Mouse (Mus musculus) hindbrain, postnatal 0 days (tissue): Measurements from ENCODE around the gene Timm29. TPM values are rescaled to one million over a fixed set of nuclear protein-coding genes. Genes with fewer than 3 reads are reported as not detected.

Source experiments
- ATAC-seq: fragments of 200-750 bp; cut with Nextera tagmentation; 2 replicates; pipeline ENCODE4 v1.8.0; 2017; ENCODE audit warnings: mild to moderate bottlenecking, moderate TSS enrichment, moderate library complexity
- DNase-seq: peaks from one replicate; pipeline ENCODE4 v3.0.0-alpha.2; 2015; ENCODE audit warnings: low spot score
- H3K27ac ChIP-seq: fragments of 300-500 bp; sonication (generic); 2 replicates; pipeline ENCODE4 v1.5.1; 2014; ENCODE audit warnings: mild to moderate bottlenecking
- H3K27me3 ChIP-seq: fragments of 300-500 bp; sonication (generic); 2 replicates; pipeline ENCODE4 v1.6.1; 2014; ENCODE audit warnings: low read length, mixed read lengths; ENCODE audit not compliant: insufficient read depth
- H3K36me3 ChIP-seq: fragments of 300-500 bp; sonication (generic); 2 replicates; pipeline ENCODE4 v1.6.1; 2014; ENCODE audit warnings: low read length, mixed read lengths; ENCODE audit not compliant: insufficient read depth
- H3K4me1 ChIP-seq: fragments of 300-500 bp; sonication (generic); 2 replicates; pipeline ENCODE4 v1.6.1; 2014; ENCODE audit warnings: antibody characterized with exemption, low read length, mixed read lengths; ENCODE audit not compliant: insufficient read depth
- H3K4me2 ChIP-seq: fragments of 300-500 bp; sonication (generic); 2 replicates; pipeline ENCODE4 v1.6.1; 2014; ENCODE audit warnings: low read depth, mild to moderate bottlenecking, low read length, moderate library complexity, mixed read lengths
- H3K4me3 ChIP-seq: fragments of 300-500 bp; sonication (generic); 2 replicates; pipeline ENCODE4 v1.5.1; 2014; ENCODE audit warnings: low read length
- H3K9ac ChIP-seq: fragments of 300-500 bp; sonication (generic); replicated peaks from 2 replicates; pipeline ENCODE4 v1.6.1; 2014; ENCODE audit warnings: mild to moderate bottlenecking, low read length, moderate library complexity, mixed read lengths
- H3K9me3 ChIP-seq: fragments of 300-500 bp; sonication (generic); 2 replicates; pipeline ENCODE4 v1.6.1; 2016; ENCODE audit warnings: low read length, mixed read lengths
- CTCF ChIP-seq: IDR thresholded peaks from 2 replicates; pipeline ENCODE4 v1.5.1; 2016; ENCODE audit warnings: antibody characterized with exemption, control low read depth, low read depth
- WGBS: fragments of 180-500 bp; shearing (Covaris S2); extraction: QIAGEN DNeasy Blood & Tissue Kit; methylation state at CpG from one replicate; pipeline ENCODE4 v1.1.7; 2014; 5-methylcytosine and 5-hydroxymethylcytosine counted together
- polyA plus RNA-seq: library from polyadenylated mRNA; unstranded; fragments of >200 nt; fragmentation: Nextera tagmentation; extraction: Ambion mirVana; gene quantifications from 2 replicates; pipeline ENCODE4 v1.2.1, GENCODE M21; 2015
- total RNA-seq: library from RNA; depleted of rRNA; stranded (reverse); fragments of >200 nt; gene quantifications from 2 replicates; pipeline ENCODE4 v1.2.3, GENCODE M21; 2014

The Timm29 gene
- total and polyA plus RNA-seq, 2 experiments from 2014 or later, result 51.5 to 63.3 TPM

- DNase-seq (no peak), ATAC-seq (no peak)
- TF ChIP-seq CTCF, result no peak; the same call in 1 of the 2 replicates
- Histone ChIP-seq H3K4me3 (peak overlapping the region; percentile 73), H3K4me1 (peaks cover 11% of the 10 kb centered on the region; the same call in 1 of the 2 replicates), H3K4me2 (peak overlapping the region; percentile 68), H3K9ac (peak overlapping the region; percentile 70), H3K36me3 (no peaks in the 10 kb centered on the region), H3K27ac (peak overlapping the region; percentile 96), H3K27me3 (no peaks in the 10 kb centered on the region), H3K9me3 (no peaks in the 10 kb centered on the region)
- WGBS, result 76% methylated on average over 15 of the region's 15 CpGs
Measured at GRCm38 (mm10) chr9:21614864-21615616, 22.5 kb downstream of the Timm29 start.

- Histone ChIP-seq H3K9me3 (no peaks in the 10 kb centered on the region), H3K27me3 (no peaks in the 10 kb centered on the region), H3K9ac (peak within 1 kb of the TSS; percentile 81), H3K36me3 (no peaks in the 10 kb centered on the region), H3K4me3 (peak within 1 kb of the TSS; percentile 73), H3K4me1 (peaks cover 11% of the 10 kb centered on the region; the same call in 1 of the 2 replicates), H3K27ac (peak within 1 kb of the TSS; percentile 96), H3K4me2 (peak within 1 kb of the TSS; percentile 68)
- ATAC-seq (peak; percentile 95), DNase-seq (peak; percentile 100)
- WGBS, result under 1% methylated on average over 43 of the region's 45 CpGs
- TF ChIP-seq CTCF, result no peak
Measured at GRCm38 (mm10) chr9:21615617-21616231, 23.2 kb downstream of the Timm29 start, which contains the start of gene Smarca4. Gene Smarca4, plus strand, starts transcription at chr9:21616169.

- H3K27me3 ChIP-seq, result no peaks in the 10 kb centered on the region
- no peaks in the 10 kb centered on the region for H3K36me3 ChIP-seq
- H3K9me3 ChIP-seq, result no peaks in the 10 kb centered on the region
- peak overlapping the region; percentile 81 for H3K9ac ChIP-seq
- DNase-seq (peak; percentile 93), ATAC-seq (peak; percentile 81)
- no peak for TF ChIP-seq CTCF
- H3K27ac ChIP-seq, result peak overlapping the region; percentile 96
- H3K4me2 ChIP-seq, result peak overlapping the region; percentile 58
- peaks cover 11% of the 10 kb centered on the region; the same call in 1 of the 2 replicates for H3K4me1 ChIP-seq
- under 1% methylated on average over 51 of the region's 57 CpGs for WGBS
- H3K4me3 ChIP-seq, result peak overlapping the region; percentile 73
Measured at GRCm38 (mm10) chr9:21616232-21616781, 23.8 kb downstream of the Timm29 start.

DNA sequence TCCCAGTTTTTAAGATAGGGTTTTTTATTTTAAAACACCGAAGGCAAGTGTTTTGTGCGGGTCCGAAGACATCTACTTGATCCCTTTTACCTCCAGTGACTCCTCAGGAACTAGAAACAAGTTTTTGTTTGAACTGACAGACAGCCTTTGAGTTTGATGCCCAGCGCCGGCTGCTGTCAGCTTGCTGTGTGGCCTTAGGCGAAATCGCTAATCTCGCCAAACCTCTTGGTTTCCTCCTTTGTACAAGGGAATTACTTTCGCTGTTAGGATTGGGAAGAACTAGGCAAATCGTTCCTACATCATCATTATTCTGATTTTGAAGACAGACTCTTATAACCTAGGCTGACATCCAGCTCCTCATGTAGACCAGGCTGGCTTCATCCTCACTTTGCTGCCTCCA lies 24.5 kb downstream of the Timm29 start:
- Histone ChIP-seq H3K27me3 (no peaks in the 10 kb centered on the region), H3K9me3 (no peaks in the 10 kb centered on the region), H3K27ac (peak overlapping the region; percentile 96), H3K4me3 (peak overlapping the region; percentile 73), H3K36me3 (no peaks in the 10 kb centered on the region), H3K4me2 (peak overlapping the region; percentile 58), H3K4me1 (peaks cover 11% of the 10 kb centered on the region; the same call in 1 of the 2 replicates), H3K9ac (peak overlapping the region; percentile 81)
- DNase-seq (peak; percentile 44), ATAC-seq (no peak)
- no peak for TF ChIP-seq CTCF
- WGBS, result 4% methylated on average over 10 of the region's 10 CpGs

GRCm38 (mm10) chr9:21620229-21620628 lies 27.7 kb downstream of the Timm29 start:
- H3K4me1 ChIP-seq, result peaks cover 11% of the 10 kb centered on the region; the same call in 1 of the 2 replicates
- no peak overlapping the region for H3K4me2 ChIP-seq
- H3K36me3 ChIP-seq, result no peaks in the 10 kb centered on the region
- TF ChIP-seq CTCF, result no peak
- no peak overlapping the region for H3K27ac ChIP-seq
- no peak overlapping the region for H3K9ac ChIP-seq
- H3K27me3 ChIP-seq, result no peaks in the 10 kb centered on the region
- H3K4me3 ChIP-seq, result no peak overlapping the region
- no peaks in the 10 kb centered on the region for H3K9me3 ChIP-seq
- ATAC-seq (no peak), DNase-seq (no peak)
- WGBS, result 77% methylated on average over 4 of the region's 4 CpGs

- Histone ChIP-seq H3K9me3 (no peaks in the 10 kb centered on the region), H3K36me3 (no peaks in the 10 kb centered on the region), H3K9ac (no peak overlapping the region), H3K27ac (no peak overlapping the region), H3K4me2 (no peak overlapping the region), H3K27me3 (no peaks in the 10 kb centered on the region), H3K4me3 (no peak overlapping the region), H3K4me1 (peaks cover 7% of the 10 kb centered on the region; the same call in 1 of the 2 replicates)
- DNase-seq (no peak), ATAC-seq (no peak)
- WGBS, result 98% methylated on average over 1 of the region's 1 CpGs
- TF ChIP-seq CTCF, result no peak
Measured at GRCm38 (mm10) chr9:21622676-21623075, 30.2 kb downstream of the Timm29 start.
